Mouse (Mus musculus): Measurements from ENCODE around the gene Tyk2. TPM values are rescaled to one million over a fixed set of nuclear protein-coding genes. Genes with fewer than 3 reads are reported as not detected.

Tyk2 gene
- polyA plus RNA-seq, 1 experiment from 2014 or later = 13.8 TPM

GRCm38 (mm10) chr9:21067006-21067684 lies 63.9 kb downstream of the Tyk2 start, which contains the start of gene Zglp1:
Gene Zglp1 (minus strand): TSS chr9:21067093.
- DNase-seq (ENCODE audit: low spot score) = no peak

- no peak for DNase-seq (ENCODE audit: low spot score)
These were observed 68.1 kb downstream of the Tyk2 start for GRCm38 (mm10) chr9:21062928-21063327.

Small RNA genes lying within 50 kb of the gene (microRNA-seq; reads per million reads assigned to microRNA genes)
- gene Mir7082 (ENCODE audit: borderline number of aligned reads) = not detected

Other genes starting within 250 kb of the Tyk2 start
- 74.4 and 83.0 TPM in 2 replicates for gene Ppan, start 243.1 kb downstream of the Tyk2 start, polyA plus RNA-seq (2015; fragmentation: Nextera tagmentation; extraction: Ambion mirVana)
- gene Eif3g, start 232.6 kb downstream of the Tyk2 start, polyA plus RNA-seq (2015; fragmentation: Nextera tagmentation; extraction: Ambion mirVana) = 303 and 310 TPM in 2 replicates
- gene Dnmt1, start 171.4 kb downstream of the Tyk2 start, polyA plus RNA-seq (2015; fragmentation: Nextera tagmentation; extraction: Ambion mirVana) = 90.0 and 96.3 TPM in 2 replicates
- 12.1 and 12.7 TPM in 2 replicates for gene S1pr2, start 154.5 kb downstream of the Tyk2 start, polyA plus RNA-seq (2015; fragmentation: Nextera tagmentation; extraction: Ambion mirVana)
- 116 and 130 TPM in 2 replicates for gene Mrpl4, start 128.5 kb downstream of the Tyk2 start, polyA plus RNA-seq (2015; fragmentation: Nextera tagmentation; extraction: Ambion mirVana)
- gene Icam1, start 115.3 kb downstream of the Tyk2 start, polyA plus RNA-seq (2015; fragmentation: Nextera tagmentation; extraction: Ambion mirVana) = 64.8 and 64.9 TPM in 2 replicates
- 0.31 and 0.48 TPM in 2 replicates for gene Icam4, start 101.9 kb downstream of the Tyk2 start, polyA plus RNA-seq (2015; fragmentation: Nextera tagmentation; extraction: Ambion mirVana)
- gene Icam5, start 99.2 kb downstream of the Tyk2 start, polyA plus RNA-seq (2015; fragmentation: Nextera tagmentation; extraction: Ambion mirVana) = 0.14 and 0.33 TPM in 2 replicates
- 0.59 and 0.69 TPM in 2 replicates for gene Zglp1, start 64.2 kb downstream of the Tyk2 start, polyA plus RNA-seq (2015; fragmentation: Nextera tagmentation; extraction: Ambion mirVana)
- gene Gm49373, start 58.1 kb downstream of the Tyk2 start, polyA plus RNA-seq (2015; fragmentation: Nextera tagmentation; extraction: Ambion mirVana) = 0.09 and 0.26 TPM in 2 replicates
- 44.7 and 47.0 TPM in 2 replicates for gene Fdx1l, start 57.6 kb downstream of the Tyk2 start, polyA plus RNA-seq (2015; fragmentation: Nextera tagmentation; extraction: Ambion mirVana)
- gene Gm38431, start 39.2 kb downstream of the Tyk2 start, polyA plus RNA-seq (2015; fragmentation: Nextera tagmentation; extraction: Ambion mirVana) = 1.2 and 1.6 TPM in 2 replicates
- gene Raver1, start 39.2 kb downstream of the Tyk2 start, polyA plus RNA-seq (2015; fragmentation: Nextera tagmentation; extraction: Ambion mirVana) = 33.2 and 45.9 TPM in 2 replicates
- 281 and 307 TPM in 2 replicates for gene Cdc37, start 18.7 kb upstream of the Tyk2 start, polyA plus RNA-seq (2015; fragmentation: Nextera tagmentation; extraction: Ambion mirVana)
- 0.95 and 1.0 TPM in 2 replicates for gene Pde4a, start 34.5 kb upstream of the Tyk2 start, polyA plus RNA-seq (2015; fragmentation: Nextera tagmentation; extraction: Ambion mirVana)
- 61.2 and 64.2 TPM in 2 replicates for gene Keap1, start 108.1 kb upstream of the Tyk2 start, polyA plus RNA-seq (2015; fragmentation: Nextera tagmentation; extraction: Ambion mirVana)
- 0.09 TPM in 1 of 2 replicates, not detected in the other for gene S1pr5, start 117.2 kb upstream of the Tyk2 start, polyA plus RNA-seq (2015; fragmentation: Nextera tagmentation; extraction: Ambion mirVana)
- 49.2 and 56.2 TPM in 2 replicates for gene Atg4d, start 134.1 kb upstream of the Tyk2 start, polyA plus RNA-seq (2015; fragmentation: Nextera tagmentation; extraction: Ambion mirVana)
- gene Kri1, start 156.7 kb upstream of the Tyk2 start, polyA plus RNA-seq (2015; fragmentation: Nextera tagmentation; extraction: Ambion mirVana) = 17.9 and 25.1 TPM in 2 replicates
- gene Cdkn2d, start 160.2 kb upstream of the Tyk2 start, polyA plus RNA-seq (2015; fragmentation: Nextera tagmentation; extraction: Ambion mirVana) = 216 and 234 TPM in 2 replicates
- 20.2 and 21.0 TPM in 2 replicates for gene Ap1m2, start 181.1 kb upstream of the Tyk2 start, polyA plus RNA-seq (2015; fragmentation: Nextera tagmentation; extraction: Ambion mirVana)
- 161 and 167 TPM in 2 replicates for gene Slc44a2, start 189.5 kb upstream of the Tyk2 start, polyA plus RNA-seq (2015; fragmentation: Nextera tagmentation; extraction: Ambion mirVana)
- 138 TPM in 2 replicates for gene Ilf3, start 236.6 kb upstream of the Tyk2 start, polyA plus RNA-seq (2015; fragmentation: Nextera tagmentation; extraction: Ambion mirVana)

All from thymus, postnatal 0 days (tissue).